Comparison of ENCODE assay signal across 12 mouse cellular contexts in the genomic region with DNA sequence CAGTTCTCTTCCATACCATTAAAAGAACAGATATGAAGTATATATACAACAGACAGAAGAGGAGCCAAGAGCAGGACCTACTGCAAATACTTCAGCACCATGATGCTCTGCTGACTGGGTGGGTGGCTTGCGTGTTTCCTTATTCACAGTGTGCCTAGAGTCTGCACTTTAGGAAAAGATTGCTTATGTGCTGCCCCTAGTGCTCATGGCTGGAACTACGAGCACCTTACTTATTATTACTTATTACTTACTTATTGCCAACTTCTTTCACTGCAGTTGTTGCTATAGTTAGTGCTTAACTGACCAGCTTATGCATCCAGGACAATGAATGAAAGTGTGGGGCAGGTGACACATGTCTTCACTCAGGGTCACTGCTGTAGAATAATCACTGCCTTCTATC.
A peak's percentile ranks its signal among the peaks of the same experiment; 100 is the strongest.
DNase-seq lines count a peak whose midpoint lies in the region; ATAC-seq and TF ChIP-seq lines count a peak whose summit lies in the region.
"Had no signal": no experiment of that assay in that cellular context is flagged by ENCODE, and none has a peak within 500 bp of the region (broad histone marks: within the 10 kb centered on the region; RNA-seq: fewer than 3 reads in every experiment).

No protein-coding gene starts in this region.

- ATAC-seq in intestine, postnatal 0 days: no peak
- ATAC-seq in intestine, embryonic 16.5 days: no peak
- no peak for ATAC-seq in granulocyte monocyte progenitor cell, adult 5-6 weeks (replicated peaks; ENCODE audit: poor library complexity, severe bottlenecking)
- ATAC-seq in midbrain, embryonic 15.5 days (replicated peaks): no peak

- TF ChIP-seq POLR2A in thymus, adult 2 months (IDR thresholded peaks at IDR 0.05; ENCODE audit: control insufficient read depth, extremely low read depth, insufficient read depth, low read length, poor library complexity): no peak

- no peaks in the 10 kb centered on the region for H3K9me3 ChIP-seq in intestine, postnatal 0 days (ENCODE audit: control insufficient read depth)
- H3K9me3 ChIP-seq in intestine, embryonic 16.5 days (ENCODE audit: control insufficient read depth, low read length): no peaks in the 10 kb centered on the region
- H3K9me3 ChIP-seq in midbrain, embryonic 15.5 days: no peaks in the 10 kb centered on the region
- H3K9me3 ChIP-seq: forebrain, embryonic 12.5 days; heart, embryonic 10.5 days; hindbrain, embryonic 15.5 days had no signal

- no peaks in the 10 kb centered on the region for H3K4me1 ChIP-seq in intestine, postnatal 0 days (replicated peaks; ENCODE audit: control insufficient read depth, insufficient read depth, low read length)
- no peaks in the 10 kb centered on the region for H3K4me1 ChIP-seq in intestine, embryonic 16.5 days (ENCODE audit: control insufficient read depth, insufficient read depth, low read length)
- no peaks in the 10 kb centered on the region for H3K4me1 ChIP-seq in thymus, adult 2 months (replicated peaks; ENCODE audit: control insufficient read depth, insufficient read depth, low read length)
- H3K4me1 ChIP-seq in midbrain, embryonic 15.5 days: no peaks in the 10 kb centered on the region
- H3K4me1 ChIP-seq: forebrain, embryonic 12.5 days; heart, embryonic 10.5 days; hindbrain, embryonic 15.5 days had no signal

- no peak overlapping the region for H3K27ac ChIP-seq in intestine, postnatal 0 days (ENCODE audit: low read depth, low read length)
- H3K27ac ChIP-seq in intestine, embryonic 16.5 days (ENCODE audit: low read length): no peak overlapping the region
- H3K27ac ChIP-seq in thymus, adult 2 months (ENCODE audit: control insufficient read depth, insufficient read depth, low read length): no peak overlapping the region
- no peak overlapping the region for H3K27ac ChIP-seq in midbrain, embryonic 15.5 days
- H3K27ac ChIP-seq: forebrain, embryonic 12.5 days; heart, embryonic 10.5 days; hindbrain, embryonic 15.5 days had no signal

- H3K4me3 ChIP-seq in intestine, postnatal 0 days (ENCODE audit: low read depth, low read length): no peak overlapping the region
- no peak overlapping the region for H3K4me3 ChIP-seq in intestine, embryonic 16.5 days (ENCODE audit: low read length)
- no peak overlapping the region for H3K4me3 ChIP-seq in thymus, adult 2 months (ENCODE audit: control insufficient read depth, insufficient read depth, low read length)
- no peak overlapping the region for H3K4me3 ChIP-seq in midbrain, embryonic 15.5 days
- H3K4me3 ChIP-seq: forebrain, embryonic 12.5 days; heart, embryonic 10.5 days; hindbrain, embryonic 15.5 days had no signal

- no peak overlapping the region for H3K4me2 ChIP-seq in intestine, postnatal 0 days (replicated peaks; ENCODE audit: low read depth)
- H3K4me2 ChIP-seq in intestine, embryonic 16.5 days (ENCODE audit: low read depth, low read length): no peak overlapping the region
- no peak overlapping the region for H3K4me2 ChIP-seq in midbrain, embryonic 15.5 days
- H3K4me2 ChIP-seq: forebrain, embryonic 12.5 days; hindbrain, embryonic 15.5 days had no signal

- DNase-seq in thymus, postnatal 4 days: peak; percentile 20
- no peak for DNase-seq in thymus, adult 2 months
- peak; percentile 5 for DNase-seq in c-Kit-positive CD71-negative TER-119-negative erythroid progenitor cells, embryonic 14.5 days (ENCODE audit: low read depth)
- DNase-seq: left cerebral cortex, postnatal 4 days; right cerebral cortex, adult 18-20 months had no signal

- peak; percentile 64 for TF ChIP-seq CTCF in intestine, postnatal 0 days (IDR thresholded peaks at IDR 0.05; ENCODE audit: low read depth)
- TF ChIP-seq CTCF in thymus, adult 2 months (IDR thresholded peaks at IDR 0.05; ENCODE audit: borderline replicate concordance, control insufficient read depth, extremely low read depth, insufficient read depth, low read length, poor library complexity): no peak

- H3K36me3 ChIP-seq in intestine, postnatal 0 days (ENCODE audit: control insufficient read depth, insufficient read depth): peaks cover 3% of the 10 kb centered on the region; the same call in 1 of the 2 replicates
- H3K36me3 ChIP-seq in intestine, embryonic 16.5 days (ENCODE audit: control insufficient read depth, insufficient read depth, low read length): no peaks in the 10 kb centered on the region
- H3K36me3 ChIP-seq in thymus, adult 2 months (ENCODE audit: control insufficient read depth, insufficient read depth, low read length): no peaks in the 10 kb centered on the region
- no peaks in the 10 kb centered on the region for H3K36me3 ChIP-seq in midbrain, embryonic 15.5 days (replicated peaks)
- H3K36me3 ChIP-seq: heart, embryonic 10.5 days; hindbrain, embryonic 15.5 days had no signal

- H3K27me3 ChIP-seq in intestine, postnatal 0 days (replicated peaks; ENCODE audit: control insufficient read depth, insufficient read depth, low read length): no peaks in the 10 kb centered on the region
- no peaks in the 10 kb centered on the region for H3K27me3 ChIP-seq in intestine, embryonic 16.5 days (replicated peaks; ENCODE audit: control insufficient read depth, insufficient read depth, low read length)
- no peaks in the 10 kb centered on the region for H3K27me3 ChIP-seq in thymus, adult 2 months (ENCODE audit: control insufficient read depth, insufficient read depth, low read length)
- H3K27me3 ChIP-seq in midbrain, embryonic 15.5 days (replicated peaks): no peaks in the 10 kb centered on the region
- H3K27me3 ChIP-seq: forebrain, embryonic 12.5 days; hindbrain, embryonic 15.5 days had no signal

- H3K9ac ChIP-seq in intestine, postnatal 0 days (ENCODE audit: low read depth, low read length): no peak overlapping the region
- H3K9ac ChIP-seq in intestine, embryonic 16.5 days (ENCODE audit: low read depth, low read length): no peak overlapping the region
- no peak overlapping the region for H3K9ac ChIP-seq in midbrain, embryonic 15.5 days
- H3K9ac ChIP-seq: forebrain, embryonic 12.5 days; hindbrain, embryonic 15.5 days had no signal

- whole genome bisulfite sequencing in intestine, postnatal 0 days: 84% methylated on average over 2 of the region's 2 CpGs
- 84% methylated on average over 2 of the region's 2 CpGs for WGBS in intestine, embryonic 16.5 days
- WGBS in thymus, adult 2 months: 91% methylated on average over 2 of the region's 2 CpGs
- WGBS in midbrain, embryonic 15.5 days: 84% methylated on average over 2 of the region's 2 CpGs
